Mouse (Mus musculus): ENCODE data around the gene Vmn1r198.

DNA sequence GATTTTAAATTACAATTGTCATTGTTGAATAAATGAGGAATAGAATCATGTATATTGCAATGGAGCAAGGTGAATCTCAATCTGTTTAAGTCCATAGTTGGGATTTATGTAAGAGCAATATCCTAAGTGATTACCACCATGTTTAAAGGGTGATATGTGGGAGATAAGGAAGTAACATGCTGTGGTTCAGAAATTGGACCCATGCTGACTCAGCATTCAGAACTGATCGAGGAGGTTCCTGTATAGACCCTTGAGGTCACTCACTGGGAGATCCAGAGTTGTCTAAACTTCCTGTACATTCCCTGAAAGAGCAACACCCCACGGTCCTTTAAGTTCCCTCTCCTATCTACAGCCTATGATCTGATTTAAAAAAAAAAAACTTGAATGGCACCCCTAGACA, 16.9 kb upstream of the Vmn1r198 start:
- TF ChIP-seq CTCF (IDR thresholded peaks at IDR 0.05; ENCODE audit: control insufficient read depth, insufficient read depth, insufficient replicate concordance, low read depth, low read length): no peak
- no peak for TF ChIP-seq POLR2A (IDR thresholded peaks at IDR 0.05; ENCODE audit: control insufficient read depth, low read depth, low read length)

Data from testis, adult 2 months (tissue).